ENCODE assay signal across 11 mouse cellular contexts in the genomic region with DNA sequence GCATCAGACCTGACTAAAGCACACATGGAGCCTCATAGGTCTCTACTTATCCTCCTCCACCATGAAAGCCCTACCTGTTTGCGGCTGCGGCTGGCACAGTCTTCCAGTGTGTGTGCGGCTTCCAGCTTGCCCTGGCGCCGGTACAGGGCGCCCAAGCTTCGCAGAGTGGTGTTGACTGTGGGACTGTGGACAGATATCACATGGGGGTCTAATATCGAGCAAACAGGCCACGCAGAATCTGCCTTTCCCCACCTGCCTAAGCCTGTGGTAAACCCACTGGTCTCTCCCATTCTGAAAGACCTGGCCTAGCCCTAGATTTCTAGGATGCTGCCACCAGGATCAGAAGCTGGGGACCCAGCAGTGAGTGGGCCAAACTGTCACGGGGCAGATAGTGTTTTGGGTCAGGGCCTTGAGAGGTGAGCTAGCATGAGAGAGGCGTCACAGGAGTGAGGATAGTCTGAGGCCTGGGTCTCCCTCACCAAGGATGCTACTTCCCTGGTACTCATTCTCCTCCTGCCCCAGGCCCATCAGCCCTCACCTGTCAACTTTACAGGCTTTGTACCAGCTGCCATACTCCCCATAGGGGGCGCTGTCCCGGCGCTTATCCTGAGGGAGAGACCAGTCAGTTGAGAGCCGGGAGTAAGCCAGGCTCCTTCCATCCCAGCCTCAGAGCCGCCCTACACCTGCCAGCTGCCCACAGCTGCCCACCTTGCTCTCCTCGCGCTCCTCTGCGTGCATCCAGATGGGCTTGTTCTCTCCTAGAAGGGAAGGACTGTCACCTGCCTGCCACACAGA. TPM values are rescaled to one million over a fixed set of nuclear protein-coding genes. Genes with fewer than 3 reads are reported as not detected.
DNase-seq lines count a peak whose midpoint lies in the region; ATAC-seq and TF ChIP-seq lines count a peak whose summit lies in the region.
"Had no signal": no experiment of that assay in that cellular context is flagged by ENCODE, and none has a peak within 500 bp of the region (broad histone marks: within the 10 kb centered on the region; RNA-seq: fewer than 3 reads in every experiment).

No protein-coding gene starts in this region.

- no peaks in the 10 kb centered on the region for H3K27me3 ChIP-seq in heart, postnatal 0 days (ENCODE audit: control insufficient read depth, insufficient read depth, low read length)
- H3K27me3 ChIP-seq: intestine, embryonic 15.5 days had no signal

- 78% methylated on average over 19 of the region's 19 CpGs for WGBS in heart, postnatal 0 days

- no peak overlapping the region for H3K27ac ChIP-seq in heart, postnatal 0 days (ENCODE audit: low read depth)
- H3K27ac ChIP-seq: intestine, embryonic 15.5 days had no signal

- H3K9me3 ChIP-seq in heart, postnatal 0 days (replicated peaks; ENCODE audit: control insufficient read depth, low read length) = no peaks in the 10 kb centered on the region
- H3K9me3 ChIP-seq: intestine, embryonic 15.5 days; megakaryocyte, embryonic 14.5 days had no signal

- TF ChIP-seq POLR2A in brain, embryonic 14.5 days (IDR thresholded peaks at IDR 0.05; ENCODE audit: borderline replicate concordance, extremely low read depth, insufficient read depth, insufficient read length, poor library complexity, severe bottlenecking) = no peak

- TF ChIP-seq CTCF in heart, postnatal 0 days (IDR thresholded peaks at IDR 0.05; ENCODE audit: low read depth) = peak; percentile 22; the same call in 1 of the 2 replicates
- TF ChIP-seq CTCF in brain, embryonic 14.5 days (IDR thresholded peaks at IDR 0.05; ENCODE audit: borderline replicate concordance, extremely low read depth, insufficient read depth, insufficient read length) = peak; percentile 39; the same call in 1 of the 2 replicates

- H3K4me2 ChIP-seq in heart, postnatal 0 days (ENCODE audit: low read depth, low read length) = no peak overlapping the region
- H3K4me2 ChIP-seq: intestine, embryonic 15.5 days had no signal

- TF ChIP-seq EP300 in heart, postnatal 0 days (IDR thresholded peaks at IDR 0.05; ENCODE audit: low read depth) = no peak

- no peak overlapping the region for H3K9ac ChIP-seq in heart, postnatal 0 days (replicated peaks; ENCODE audit: low read depth, low read length)
- H3K9ac ChIP-seq: intestine, embryonic 15.5 days had no signal

- peaks cover 8% of the 10 kb centered on the region; the same call in 1 of the 2 replicates for H3K4me1 ChIP-seq in heart, postnatal 0 days (ENCODE audit: control insufficient read depth, insufficient read depth)

- H3K36me3 ChIP-seq in heart, postnatal 0 days (replicated peaks; ENCODE audit: control insufficient read depth, insufficient read depth, low read length) = peaks cover 51% of the 10 kb centered on the region

- ATAC-seq in heart, postnatal 0 days (ENCODE audit: insufficient read depth, low read depth) = no peak
- ATAC-seq in inflammation-experienced regulatory T-cells, adult 6 months = no peak
- ATAC-seq: intestine, embryonic 15.5 days had no signal

- no peak for DNase-seq in heart, postnatal 0 days (ENCODE audit: low spot score)
- no peak for DNase-seq in heart, adult 8-10 months (ENCODE audit: low spot score)
- peak; percentile 58 for DNase-seq in right cerebral cortex, postnatal 4 days
- no peak for DNase-seq in right cerebral cortex, adult 2 months (ENCODE audit: low spot score in 2 of 2)
- no peak for DNase-seq in brain, embryonic 14.5 days (ENCODE audit: low read depth)
- DNase-seq in retina, embryonic 14.5 days (ENCODE audit: low spot score) = peak; percentile 51
- DNase-seq in ovary, postnatal 36 days (ENCODE audit: low spot score) = no peak

- no peak overlapping the region for H3K4me3 ChIP-seq in heart, postnatal 0 days (ENCODE audit: low read depth, low read length)
- H3K4me3 ChIP-seq: erythroblast, embryonic 14.5 days; intestine, embryonic 15.5 days; megakaryocyte, embryonic 14.5 days had no signal

RNA-seq across cellular contexts. Expression of gene Rab1b, which starts 3.0 kb away (rescaled TPM):
- total RNA-seq in heart, postnatal 0 days (2014; rRNA removed; ENCODE audit: low replicate concordance) = 384 and 424 TPM in 2 replicates
- 230 and 231 TPM in 2 replicates for polyA plus RNA-seq in heart, postnatal 0 days (2015; fragmentation: Nextera tagmentation; extraction: Ambion mirVana)
- total RNA-seq in heart, adult 8-10 months (2022) = 100 to 1,000 TPM; 185 to 214 (median 210) TPM
- polyA plus RNA-seq in brain, embryonic 14.5 days (2012; rRNA removed) = 195 and 205 TPM in 2 replicates
- polyA plus RNA-seq in inflammation-experienced regulatory T-cells, adult 6 months (2017; shearing (Covaris generic)) = 100 to 1,000 TPM in 2 of 3 experiments, 10 to 100 TPM in 1; 83.1 to 152 (median 102) TPM

RNA-seq across cellular contexts. Expression of gene Klc2, which starts 8.5 kb away (rescaled TPM):
- 44.5 and 70.8 TPM in 2 replicates for total RNA-seq in heart, postnatal 0 days (2014; rRNA removed; ENCODE audit: low replicate concordance)
- 17.5 and 19.0 TPM in 2 replicates for polyA plus RNA-seq in heart, postnatal 0 days (2015; fragmentation: Nextera tagmentation; extraction: Ambion mirVana)
- total RNA-seq in heart, adult 8-10 months (2022) = 10 to 100 TPM; 52.1 to 60.3 (median 58.6) TPM
- polyA plus RNA-seq in brain, embryonic 14.5 days (2012; rRNA removed) = 117 and 134 TPM in 2 replicates
- 1 to 10 TPM; 4.4 to 5.0 (median 4.7) TPM for polyA plus RNA-seq in inflammation-experienced regulatory T-cells, adult 6 months (2017; shearing (Covaris generic))

RNA-seq across cellular contexts. Expression of gene Cnih2, which starts 11.5 kb away (rescaled TPM):
- total RNA-seq in heart, postnatal 0 days (2014; rRNA removed; ENCODE audit: low replicate concordance) = 5.6 TPM in 1 of 2 replicates, not detected in the other
- 1.1 and 1.2 TPM in 2 replicates for polyA plus RNA-seq in heart, postnatal 0 days (2015; fragmentation: Nextera tagmentation; extraction: Ambion mirVana)
- total RNA-seq in heart, adult 8-10 months (2022) = under 1 TPM in 2 of 4 experiments, not detected in 2; 0.19 to 0.27 TPM
- 467 and 494 TPM in 2 replicates for polyA plus RNA-seq in brain, embryonic 14.5 days (2012; rRNA removed)
- polyA plus RNA-seq in inflammation-experienced regulatory T-cells, adult 6 months (2017; shearing (Covaris generic)) = under 1 TPM in 2 of 3 experiments, not detected in 1; 0.50 to 0.59 TPM

RNA-seq across cellular contexts. Expression of gene Yif1a, which starts 21.5 kb away (rescaled TPM):
- 160 and 168 TPM in 2 replicates for total RNA-seq in heart, postnatal 0 days (2014; rRNA removed; ENCODE audit: low replicate concordance)
- polyA plus RNA-seq in heart, postnatal 0 days (2015; fragmentation: Nextera tagmentation; extraction: Ambion mirVana) = 109 and 120 TPM in 2 replicates
- 100 to 1,000 TPM; 104 to 113 (median 111) TPM for total RNA-seq in heart, adult 8-10 months (2022)
- polyA plus RNA-seq in brain, embryonic 14.5 days (2012; rRNA removed) = 62.8 and 63.2 TPM in 2 replicates
- polyA plus RNA-seq in inflammation-experienced regulatory T-cells, adult 6 months (2017; shearing (Covaris generic)) = 10 to 100 TPM; 45.7 to 65.4 (median 46.2) TPM

RNA-seq across cellular contexts. Expression of gene Tmem151a, which starts 24.5 kb away (rescaled TPM):
- total RNA-seq in heart, postnatal 0 days (2014; rRNA removed; ENCODE audit: low replicate concordance) = 2.6 and 4.3 TPM in 2 replicates
- polyA plus RNA-seq in heart, postnatal 0 days (2015; fragmentation: Nextera tagmentation; extraction: Ambion mirVana) = 3.0 and 3.3 TPM in 2 replicates
- 1 to 10 TPM; 2.1 to 3.9 (median 3.2) TPM for total RNA-seq in heart, adult 8-10 months (2022)
- 6.8 and 10.7 TPM in 2 replicates for polyA plus RNA-seq in brain, embryonic 14.5 days (2012; rRNA removed)
- polyA plus RNA-seq in inflammation-experienced regulatory T-cells, adult 6 months (2017; shearing (Covaris generic)) = not detected
- polyA plus RNA-seq: erythroblast, embryonic 14.5 days had no signal

Comparison
In these comparisons a context has a peak if more than half of its experiments do, and no peak if none do; other contexts are left out.
1. DNase-seq: peak in right cerebral cortex, postnatal 4 days (single experiment) and retina, embryonic 14.5 days (single experiment); none in heart, postnatal 0 days (single experiment), heart, adult 8-10 months (single experiment), right cerebral cortex, adult 2 months (0 of 2), brain, embryonic 14.5 days (single experiment) and ovary, postnatal 36 days (single experiment).
2. RNA of gene Cnih2, which starts 11.5 kb away (polyA plus RNA-seq): 467 to 494 TPM in brain, embryonic 14.5 days; 1.1 to 1.2 TPM in heart, postnatal 0 days and 0.50 to 0.59 TPM in inflammation-experienced regulatory T-cells, adult 6 months; every median in the first group is over 100 times any median in the second.